Mouse (Mus musculus) CH12F3 (cell line): ENCODE measurements around the gene Atxn7l3.

Source experiments
- in situ Hi-C: fragments of 300-500 bp; cut with MboI; formaldehyde crosslinking; loops from 2 replicates; pipeline ENCODE4 v1.14.3; 2020; ENCODE audit warnings: low sequenced_read_pairs

Atxn7l3 gene

GRCm38 (mm10) chr11:102266631-102267355 is 29.6 kb downstream of the Atxn7l3 start:
- in situ Hi-C loops: no loop called here

- in situ Hi-C loops: no loop called here
Observed at GRCm38 (mm10) chr11:102265816-102266215, 30.6 kb downstream of the Atxn7l3 start.

DNA sequence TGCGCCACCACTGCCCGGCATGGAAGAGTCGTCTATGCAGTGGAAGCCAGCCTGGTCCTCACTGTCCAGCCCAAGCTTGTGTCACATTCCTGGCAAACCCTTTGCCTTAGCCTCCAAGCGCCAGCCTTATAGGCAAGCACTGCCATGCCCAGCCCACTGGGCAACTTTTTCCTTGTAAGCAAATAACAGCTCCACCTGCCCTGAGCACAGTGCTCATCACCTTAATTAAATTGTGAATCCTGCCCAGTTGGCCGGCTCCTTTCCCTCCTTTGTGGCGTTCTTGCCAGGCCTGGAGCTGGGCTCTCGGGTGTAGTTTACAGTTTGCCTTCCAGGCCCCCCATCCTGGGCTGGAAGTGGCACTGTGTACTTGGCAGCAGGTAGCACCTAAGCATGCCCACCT is 33.2 kb downstream of the Atxn7l3 start:
- in situ Hi-C loops: no loop called here

GRCm38 (mm10) chr11:102258521-102258920 is 37.9 kb downstream of the Atxn7l3 start:
- in situ Hi-C loops: no loop called here

GRCm38 (mm10) chr11:102258095-102258494 is 38.3 kb downstream of the Atxn7l3 start:
- in situ Hi-C loops: no loop called here

DNA sequence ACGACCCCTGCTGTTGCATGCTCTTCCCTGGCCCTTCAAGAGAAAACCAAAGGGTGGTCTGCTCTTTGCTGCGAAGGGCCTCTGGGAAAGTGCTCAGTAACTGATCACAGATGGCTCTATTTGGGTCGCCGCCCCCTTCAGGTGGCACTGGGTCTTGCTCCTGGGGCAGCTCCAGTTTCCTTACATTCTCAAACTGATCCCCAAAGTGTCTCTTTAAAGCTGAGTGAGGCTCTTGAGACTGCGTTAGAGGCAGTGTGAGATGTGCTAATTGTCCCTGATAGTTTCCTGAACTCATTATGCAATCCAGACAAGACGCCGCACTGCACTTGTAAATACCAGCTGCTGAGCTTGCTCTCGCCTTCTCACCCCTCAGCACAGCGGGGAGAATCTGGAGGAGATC is 38.9 kb downstream of the Atxn7l3 start:
- in situ Hi-C loops: no loop called here

GRCm38 (mm10) chr11:102249351-102250090 is 46.9 kb downstream of the Atxn7l3 start:
- in situ Hi-C loops: no loop called here

DNA sequence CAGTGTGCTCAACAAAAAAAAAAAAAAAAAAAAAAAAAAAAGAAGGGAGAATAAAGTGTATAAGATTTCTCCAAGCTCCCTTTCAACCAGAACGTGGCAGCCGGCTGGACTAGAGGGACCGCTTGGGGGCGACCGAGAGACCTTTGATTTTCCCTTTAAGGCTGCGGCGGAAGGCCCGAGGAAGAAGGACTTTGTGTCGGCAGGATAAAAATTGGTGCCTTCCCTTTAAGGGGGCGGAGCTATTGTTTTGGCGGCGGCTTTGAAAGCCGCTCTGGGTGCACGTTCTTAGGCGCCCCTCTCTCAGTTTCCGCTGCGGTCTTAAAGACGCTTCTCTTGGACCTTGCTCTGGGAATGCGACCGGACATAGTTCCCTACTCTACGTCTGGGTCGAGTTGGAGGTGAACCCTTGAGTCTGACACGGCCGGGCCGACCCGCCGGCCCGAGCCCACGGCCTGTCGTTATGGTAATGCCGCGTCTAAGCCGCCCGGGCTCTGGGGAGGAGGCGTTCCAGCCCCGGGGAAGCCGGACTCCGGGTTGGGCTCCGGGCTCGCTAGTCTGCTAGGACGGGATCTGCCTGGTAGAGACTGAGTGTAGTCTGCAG is 47.7 kb downstream of the Atxn7l3 start, which contains the start of gene BC030867:
Gene BC030867 (plus strand): TSS at position 253 of the 601 bp plus-strand sequence.
- in situ Hi-C loops: no loop called here

GRCm38 (mm10) chr11:102246871-102247270 is 49.6 kb downstream of the Atxn7l3 start:
- in situ Hi-C loops: no loop called here

DNA sequence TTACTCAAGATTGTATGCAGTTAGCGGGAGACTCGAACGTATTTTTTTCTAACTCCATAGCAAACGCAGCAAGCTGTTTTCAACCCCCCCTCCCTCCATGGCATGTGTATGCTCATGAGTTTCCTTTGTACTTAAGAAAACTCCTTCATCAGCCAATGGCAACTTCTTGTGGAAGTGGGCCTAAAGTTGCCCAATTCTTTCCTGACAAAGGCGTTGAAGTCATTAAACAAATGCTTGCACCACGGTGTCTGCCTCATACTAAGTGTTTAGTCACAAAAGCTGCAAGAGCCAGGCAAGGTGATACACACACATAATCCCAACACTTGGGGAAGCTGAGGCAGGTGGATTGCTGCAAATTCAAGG is 50.2 kb downstream of the Atxn7l3 start:
- in situ Hi-C loops: no loop called here

DNA sequence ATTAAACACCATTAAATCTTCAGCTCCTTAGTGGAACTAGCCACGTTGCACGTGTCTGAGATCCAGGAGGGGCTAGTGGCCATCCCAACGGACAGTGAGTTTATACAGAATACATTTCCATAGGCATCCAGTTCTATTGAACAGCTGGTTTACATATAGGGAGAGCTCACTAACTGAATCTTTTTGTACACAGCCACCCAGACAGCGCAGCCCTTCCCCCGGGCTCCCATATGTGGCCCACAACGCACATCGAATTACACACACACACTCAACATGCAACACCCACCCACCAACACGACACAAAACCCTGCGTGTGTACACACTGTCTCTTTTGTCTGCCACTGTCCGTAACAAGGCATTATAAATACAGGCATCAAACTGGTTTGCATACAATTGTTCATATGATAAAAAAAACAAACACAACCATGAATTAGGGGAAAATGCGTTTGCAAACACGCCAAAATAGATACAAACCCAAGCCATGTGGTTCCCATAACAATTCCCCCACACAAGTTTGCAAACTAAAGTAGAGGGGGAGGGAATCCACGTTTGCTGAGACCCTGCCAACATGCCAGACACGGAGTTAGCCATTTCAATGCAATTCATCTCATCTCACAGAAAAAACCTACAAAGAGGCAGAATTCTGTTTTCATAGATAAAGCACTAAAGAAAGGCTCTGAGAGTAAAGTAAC is 50.7 kb downstream of the Atxn7l3 start:
- in situ Hi-C loops: no loop called here

- in situ Hi-C loops: no loop called here
Observed at GRCm38 (mm10) chr11:102244926-102245449, 51.4 kb downstream of the Atxn7l3 start.

- in situ Hi-C loops: no loop called here
Observed at GRCm38 (mm10) chr11:102241874-102242273, 54.6 kb downstream of the Atxn7l3 start.

DNA sequence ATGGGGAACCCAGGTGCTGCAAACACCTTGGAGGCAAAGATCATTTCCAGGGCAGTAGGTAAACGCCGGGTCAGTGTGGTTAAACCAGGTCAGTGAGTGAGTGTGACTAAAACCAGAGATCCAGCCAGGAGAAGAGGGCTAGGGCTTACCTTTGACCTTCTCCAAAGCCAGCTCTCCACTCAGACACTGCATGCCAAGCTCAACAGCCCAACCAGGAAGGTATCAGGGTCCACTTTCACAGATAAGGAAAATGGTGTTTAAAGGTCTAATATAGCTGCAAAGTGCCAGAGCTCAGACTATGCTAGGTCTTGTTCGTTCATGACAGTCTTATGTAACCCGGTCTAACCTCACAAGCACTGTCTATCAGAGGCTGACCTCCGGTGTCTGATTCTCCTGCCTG is 55.2 kb downstream of the Atxn7l3 start:
- in situ Hi-C loops: no loop called here

- in situ Hi-C loops: no loop called here
Observed at GRCm38 (mm10) chr11:102240636-102241035, 55.8 kb downstream of the Atxn7l3 start.
